Mouse (Mus musculus) testis, postnatal 10 days (tissue): ENCODE results near the gene Hectd2.

Experiments
- DNase-seq: peaks from one replicate; pipeline ENCODE4 v3.0.0; 2021; ENCODE audit warnings: low spot score

Gene Hectd2

DNA sequence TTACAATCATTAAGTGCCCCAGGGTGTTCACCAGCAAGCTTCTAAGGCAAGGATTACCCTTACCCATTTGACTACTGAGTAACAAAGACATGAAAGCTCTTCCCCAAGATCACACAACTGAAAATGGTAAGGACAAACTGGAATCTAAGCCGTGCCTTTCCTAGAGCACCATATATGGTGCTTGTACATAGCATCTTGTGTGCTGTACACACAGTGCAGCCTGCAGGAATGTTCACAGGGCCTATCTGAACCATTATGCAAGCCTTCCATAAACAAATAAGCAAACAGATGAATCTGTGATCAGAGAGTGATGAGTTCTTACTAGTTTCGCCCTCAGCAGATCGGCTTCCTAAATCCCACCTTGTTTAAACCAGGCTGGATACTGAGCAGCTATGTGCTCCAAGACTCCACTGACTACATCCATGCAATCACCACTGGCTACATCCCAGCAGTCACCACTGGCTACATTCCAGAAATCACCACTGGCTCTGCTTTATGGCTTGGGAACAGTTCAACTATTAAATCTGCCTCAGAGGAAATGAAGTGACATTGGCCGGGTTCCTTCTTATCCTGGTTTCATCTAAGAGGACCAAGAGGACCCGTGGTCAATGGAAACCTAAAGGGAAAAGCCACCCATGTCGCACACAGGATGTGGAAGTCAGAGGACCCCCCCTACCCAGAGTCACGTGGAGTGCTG lies 91.8 kb downstream of the Hectd2 start:
- DNase-seq = peak; percentile 27

DNA sequence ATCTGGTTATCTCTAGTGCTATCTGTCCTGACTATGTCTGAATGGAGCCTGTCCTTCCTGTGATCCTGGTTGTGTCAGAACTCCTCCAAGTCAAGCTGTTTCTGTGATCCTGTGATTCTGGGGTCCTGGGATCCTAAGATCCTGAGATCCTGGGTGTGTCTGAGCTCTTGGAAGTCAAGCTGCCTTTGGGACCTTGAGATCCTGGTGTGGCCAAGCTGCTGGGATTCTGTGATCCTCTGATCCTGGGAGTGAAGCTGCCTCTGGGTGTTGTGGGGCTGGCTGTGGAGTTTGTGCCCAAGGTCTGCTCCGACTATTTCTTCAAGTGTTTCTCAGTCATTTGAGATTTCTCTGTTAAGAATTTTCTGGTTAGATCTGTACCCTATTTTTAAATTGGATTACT lies 98.2 kb downstream of the Hectd2 start:
- DNase-seq = no peak

DNA sequence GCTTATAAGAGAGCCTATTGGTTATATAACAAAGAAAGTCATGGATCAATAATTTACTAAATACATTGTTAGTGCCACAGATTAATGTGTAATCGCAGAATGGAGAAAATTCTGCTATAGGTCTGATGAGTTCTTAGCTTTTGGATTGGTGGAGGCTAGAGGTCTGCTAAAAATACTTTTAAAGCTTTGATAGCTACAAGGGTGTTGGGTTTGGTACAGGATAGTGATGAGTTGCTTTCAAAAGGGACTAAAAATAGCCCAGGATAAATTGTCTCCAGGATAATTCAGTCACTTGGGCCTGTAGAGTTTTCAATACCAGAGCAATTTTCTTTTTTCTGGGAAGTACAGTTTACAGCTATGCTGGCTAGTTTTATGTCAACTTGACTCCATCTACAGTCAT lies 108.3 kb downstream of the Hectd2 start:
- DNase-seq = no peak

DNA sequence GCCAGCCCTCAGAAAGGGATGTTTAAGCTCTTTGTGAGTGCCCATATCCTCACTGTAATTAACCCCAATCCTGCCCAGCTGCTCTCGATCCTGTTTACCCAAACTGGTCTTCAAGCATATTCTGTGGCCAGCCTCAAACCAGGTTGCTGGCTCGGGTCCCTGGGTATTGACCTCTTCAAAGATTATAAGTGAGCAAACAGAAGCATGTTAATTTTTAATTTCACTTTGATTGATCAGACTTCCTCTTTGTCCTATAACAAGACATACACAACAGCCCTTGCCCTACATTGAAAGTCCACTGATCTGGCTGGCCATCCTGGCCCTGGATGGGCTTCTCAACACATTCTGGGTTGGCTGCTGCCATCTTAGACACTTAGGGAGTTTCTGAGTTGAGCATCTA lies 109.5 kb downstream of the Hectd2 start:
- DNase-seq = no peak

DNA sequence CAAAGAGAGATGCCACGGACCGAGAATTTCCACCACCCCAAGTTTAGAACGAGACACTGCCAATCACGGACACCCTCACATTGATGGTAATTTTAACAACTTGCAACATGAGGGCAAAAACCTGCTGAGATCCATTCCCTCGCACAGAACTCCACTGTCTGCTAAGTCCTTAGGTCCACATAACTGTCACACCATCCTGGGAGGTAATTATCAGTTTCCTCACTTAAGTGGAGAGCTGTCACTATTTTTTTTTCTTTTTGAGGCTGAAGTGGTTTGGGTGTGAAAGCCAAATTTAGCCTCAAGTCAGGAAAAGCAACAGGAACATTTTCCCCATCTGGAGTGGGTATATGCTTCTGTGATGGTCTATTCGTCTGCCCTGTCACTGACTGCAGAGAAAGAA lies 110.0 kb downstream of the Hectd2 start:
- no peak for DNase-seq

DNA sequence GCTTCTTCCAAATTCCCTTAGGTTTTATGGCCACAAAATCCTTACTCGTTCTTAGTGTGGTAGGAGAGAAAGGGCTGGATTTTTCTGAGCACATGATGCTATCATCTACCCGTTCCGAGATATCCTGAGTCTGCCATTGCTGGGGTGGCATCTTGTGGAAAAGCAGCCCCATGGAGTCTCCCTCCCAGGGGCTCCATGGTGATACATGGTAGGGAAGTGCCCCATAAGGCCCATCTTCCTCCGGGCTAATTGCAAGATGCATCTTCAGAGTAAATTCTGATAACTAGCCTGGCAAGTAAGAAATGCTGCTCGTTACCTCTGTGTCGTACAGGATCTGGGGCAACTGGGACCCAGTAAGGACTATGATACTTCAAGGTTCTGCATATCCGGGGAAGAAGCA lies 110.8 kb downstream of the Hectd2 start:
- no peak for DNase-seq

DNA sequence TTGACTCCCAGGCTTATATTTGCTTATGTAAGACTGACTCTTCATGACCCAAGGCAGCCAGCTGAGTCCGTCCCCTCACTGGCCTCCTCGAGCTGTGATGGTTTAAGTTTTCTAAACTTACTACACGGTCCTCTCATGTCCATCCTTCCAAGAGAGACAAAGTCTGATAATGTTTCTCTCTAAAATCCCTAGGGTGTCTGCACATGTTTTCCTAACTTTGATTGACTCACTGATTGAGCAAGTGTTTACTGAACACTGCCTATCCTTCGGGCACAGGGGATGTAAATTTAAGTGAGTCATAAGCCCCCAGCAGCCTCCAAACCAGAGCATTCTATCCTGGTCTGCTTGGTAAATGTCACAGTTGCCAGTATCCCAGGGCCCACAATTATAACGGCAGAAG lies 111.2 kb downstream of the Hectd2 start:
- DNase-seq = no peak

DNA sequence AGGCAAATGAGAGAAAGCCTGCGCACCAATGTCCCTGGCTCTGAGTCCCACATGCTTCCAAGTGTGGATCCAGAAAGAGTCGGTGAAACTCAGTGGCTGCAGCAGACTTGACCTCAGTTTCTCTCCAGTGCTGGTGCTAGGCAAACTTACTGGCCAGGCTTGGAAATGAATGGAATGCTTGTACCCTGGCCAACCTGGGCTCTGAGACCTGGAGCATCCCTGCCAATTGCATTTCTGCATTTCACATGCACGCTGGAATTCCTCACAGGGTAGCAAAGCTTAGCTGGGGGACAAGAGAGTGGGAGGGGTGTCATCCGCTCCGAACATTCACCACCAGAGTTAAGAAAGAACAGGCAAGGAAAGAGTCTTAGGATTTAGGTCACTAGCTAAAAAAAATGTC lies 112.0 kb downstream of the Hectd2 start:
- DNase-seq = no peak

DNA sequence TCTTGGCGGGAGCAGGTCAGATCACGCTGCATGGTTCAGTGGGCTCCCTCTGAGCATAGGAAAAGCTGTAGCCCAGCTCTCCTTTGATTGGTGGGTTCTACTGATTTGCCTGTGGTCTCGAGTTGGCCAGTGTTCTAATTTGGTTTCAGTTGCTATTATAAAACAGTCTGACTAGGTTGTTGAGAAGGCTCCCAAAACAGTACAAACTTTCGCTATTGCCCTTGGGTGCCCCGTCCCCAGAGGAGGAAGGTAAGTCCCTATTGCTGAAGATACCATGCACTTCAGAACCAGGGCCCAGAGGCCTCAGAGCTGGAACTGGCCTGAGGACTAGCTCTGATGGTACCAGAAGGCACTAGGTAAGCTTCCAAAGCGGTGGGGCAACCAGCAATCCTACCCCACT lies 112.9 kb downstream of the Hectd2 start:
- no peak for DNase-seq

DNA sequence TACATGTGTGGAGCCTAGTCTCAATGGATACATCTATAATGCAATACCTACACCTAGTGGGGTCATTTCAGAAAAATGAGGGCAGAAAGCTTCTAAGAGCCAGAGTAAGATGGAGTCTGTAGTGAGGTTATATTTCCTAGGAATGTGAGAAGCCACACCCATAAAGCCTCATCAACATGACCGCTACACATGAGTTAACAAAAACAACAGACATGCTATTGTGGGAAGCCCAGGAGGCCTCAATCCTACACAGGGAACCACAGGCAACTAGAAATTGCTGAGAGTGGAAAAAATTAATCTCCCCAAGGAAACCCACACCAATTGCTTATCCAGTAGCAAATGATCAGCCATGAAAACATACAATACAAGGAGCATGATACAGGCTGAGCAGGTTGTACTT lies 113.7 kb downstream of the Hectd2 start:
- no peak for DNase-seq

DNA sequence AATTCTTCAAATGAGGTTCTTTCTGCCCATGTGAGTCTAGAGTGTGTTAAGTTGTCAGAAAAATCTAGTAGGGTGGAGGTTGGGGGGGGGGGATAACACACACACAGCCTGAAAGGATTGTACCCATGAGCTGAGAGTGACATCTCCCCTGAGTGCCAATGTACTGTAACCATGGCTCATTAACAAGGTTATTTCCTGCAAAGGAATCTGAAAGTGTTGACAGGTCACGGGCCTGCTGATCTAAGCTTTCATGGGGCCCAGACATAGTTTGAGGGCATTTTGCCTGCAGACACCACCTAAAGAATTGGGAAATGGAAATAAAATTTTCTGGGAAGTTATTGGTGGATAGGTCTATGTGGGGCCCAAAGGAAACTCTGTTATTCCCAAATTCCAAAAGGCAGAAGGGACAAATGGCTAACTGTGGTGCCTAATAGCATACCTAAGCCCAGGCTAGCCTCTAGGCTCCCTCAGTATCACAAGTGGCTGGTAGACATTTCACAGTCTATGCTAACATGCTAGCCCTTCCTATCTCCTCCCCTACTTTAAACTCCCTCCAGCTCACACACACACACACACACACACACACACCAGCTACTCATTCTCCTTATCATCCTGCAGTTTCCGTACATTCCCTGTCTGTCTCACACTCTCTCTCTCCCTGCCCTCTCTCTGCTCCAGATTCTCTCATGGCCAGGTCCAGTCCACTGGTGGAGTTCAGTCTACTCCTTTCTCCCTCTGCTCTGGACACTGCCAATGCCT lies 114.6 kb downstream of the Hectd2 start:
- no peak for DNase-seq

DNA sequence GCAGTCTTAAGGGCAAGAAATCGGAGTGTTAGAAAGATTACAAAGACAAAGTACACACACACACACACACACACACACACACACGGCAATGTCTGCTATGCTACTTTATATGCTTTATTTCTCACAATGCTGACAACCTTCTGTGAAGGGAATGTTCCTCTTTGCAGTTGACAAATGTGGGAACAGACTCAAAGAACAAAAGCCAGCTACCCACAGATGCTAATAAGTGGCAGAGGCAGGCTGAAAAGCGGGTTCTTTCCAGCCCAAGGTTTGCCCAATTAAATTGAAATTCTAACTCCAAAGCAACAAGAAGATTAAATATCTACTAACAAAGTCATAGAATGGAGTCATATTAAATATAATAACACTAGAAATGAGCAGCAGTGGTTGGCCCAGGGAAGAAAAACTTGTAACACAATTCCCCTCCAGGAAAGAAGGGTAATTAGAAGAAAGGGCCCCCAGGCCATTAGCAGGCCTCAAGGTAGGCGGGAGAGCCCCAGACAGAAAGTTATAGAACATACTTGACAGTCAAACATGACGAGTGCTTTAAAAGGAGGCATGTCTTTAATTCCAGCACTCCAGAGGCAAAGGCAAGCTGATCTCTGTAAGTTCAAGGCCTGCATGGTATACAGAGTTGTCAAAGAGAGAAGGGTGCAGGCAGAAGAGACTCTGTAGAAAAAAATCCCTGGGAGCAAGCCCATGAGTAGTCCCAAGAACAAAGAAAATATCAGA lies 115.4 kb downstream of the Hectd2 start:
- no peak for DNase-seq
